Mouse (Mus musculus) regulatory T cell (primary cell): ENCODE measurements at regions not wholly inside any gene's neighbourhood (a gene's known extent, or its start where the extent isn't known, plus 50 kb on each side); places are given as distances from the start of the nearest gene placed in this dataset.

Experiments
- in situ Hi-C: fragments of 300-600 bp; cut with MboI, MseI; formaldehyde crosslinking; loops from one replicate; pipeline ENCODE4 v1.15.1; 2025; ENCODE audit warnings: high pct_unique_total_duplicates

- in situ Hi-C loops: no loop called here
Observed at GRCm38 (mm10) chr8:80262911-80263310, 205.1 kb upstream of the Hhip start.

GRCm38 (mm10) chr8:80253541-80253940 lies 195.7 kb upstream of the Hhip start:
- in situ Hi-C loops: no loop called here

GRCm38 (mm10) chr8:80251595-80251994 lies 193.8 kb upstream of the Hhip start:
- in situ Hi-C loops: no loop called here

- in situ Hi-C loops: no loop called here
Observed at GRCm38 (mm10) chr8:80250305-80251161, 192.7 kb upstream of the Hhip start.

GRCm38 (mm10) chr8:80249762-80250161 lies 192.0 kb upstream of the Hhip start:
- in situ Hi-C loops: no loop called here

- in situ Hi-C loops: no loop called here
Observed at GRCm38 (mm10) chr8:80239879-80240278, 182.1 kb upstream of the Hhip start.

GRCm38 (mm10) chr8:80210361-80210760 lies 152.6 kb upstream of the Hhip start:
- in situ Hi-C loops: loop anchor here (10.0 kb wide), 1 partner anchor 444 kb away; no protein-coding TSS in a partner anchor

GRCm38 (mm10) chr8:80204678-80205654 lies 147.2 kb upstream of the Hhip start:
- in situ Hi-C loops: no loop called here

GRCm38 (mm10) chr8:80203769-80204677 lies 146.2 kb upstream of the Hhip start:
- in situ Hi-C loops: no loop called here

GRCm38 (mm10) chr8:80197680-80198079 lies 139.9 kb upstream of the Hhip start:
- in situ Hi-C loops: no loop called here

GRCm38 (mm10) chr8:80190510-80190908 lies 132.7 kb upstream of the Hhip start:
- in situ Hi-C loops: no loop called here

GRCm38 (mm10) chr8:80189797-80190509 lies 132.1 kb upstream of the Hhip start:
- in situ Hi-C loops: no loop called here

- in situ Hi-C loops: no loop called here
Observed at GRCm38 (mm10) chr8:80185286-80185685, 127.5 kb upstream of the Hhip start.

- in situ Hi-C loops: no loop called here
Observed at GRCm38 (mm10) chr8:80168688-80169087, 110.9 kb upstream of the Hhip start.

GRCm38 (mm10) chr8:80149458-80150083 lies 91.8 kb upstream of the Hhip start:
- in situ Hi-C loops: no loop called here

GRCm38 (mm10) chr8:80147929-80148328 lies 90.1 kb upstream of the Hhip start:
- in situ Hi-C loops: no loop called here

GRCm38 (mm10) chr8:80138481-80138880 lies 80.7 kb upstream of the Hhip start:
- in situ Hi-C loops: no loop called here

- in situ Hi-C loops: no loop called here
Observed at GRCm38 (mm10) chr8:80120378-80120965, 62.7 kb upstream of the Hhip start.

GRCm38 (mm10) chr8:80117328-80117727 lies 59.5 kb upstream of the Hhip start:
- in situ Hi-C loops: no loop called here
